Mouse (Mus musculus): ENCODE data around the gene Amer2. TPM values are rescaled to one million over a fixed set of nuclear protein-coding genes. Genes with fewer than 3 reads are reported as not detected.

The Amer2 gene
- 0.48 TPM for polyA plus RNA-seq (2014; fragmentation: Illumina TruSeq; extraction: RNeasy Lipid Tissue Mini Kit (QIAGEN cat#74804); ENCODE audit: low replicate concordance)

GRCm38 (mm10) chr14:60372821-60373309, at the start of gene Amer2:
Gene Amer2, plus strand, starts transcription at chr14:60373259.

Other genes with a start within 250 kb of the Amer2 start
- gene Atp8a2, start 176.1 kb upstream of the Amer2 start, polyA plus RNA-seq (2014; fragmentation: Illumina TruSeq; extraction: RNeasy Lipid Tissue Mini Kit (QIAGEN cat#74804); ENCODE audit: low replicate concordance), result 1.8 TPM
- gene Nupl1, start 121.8 kb upstream of the Amer2 start, polyA plus RNA-seq (2014; fragmentation: Illumina TruSeq; extraction: RNeasy Lipid Tissue Mini Kit (QIAGEN cat#74804); ENCODE audit: low replicate concordance), result not detected
- 93.6 TPM for gene Gm49336, start 121.8 kb upstream of the Amer2 start, polyA plus RNA-seq (2014; fragmentation: Illumina TruSeq; extraction: RNeasy Lipid Tissue Mini Kit (QIAGEN cat#74804); ENCODE audit: low replicate concordance)
- 122 TPM for gene Mtmr6, start 108.0 kb upstream of the Amer2 start, polyA plus RNA-seq (2014; fragmentation: Illumina TruSeq; extraction: RNeasy Lipid Tissue Mini Kit (QIAGEN cat#74804); ENCODE audit: low replicate concordance)

Data from small intestine, adult 10 weeks (tissue).